Comparison of ENCODE assay signal across 8 mouse cellular contexts in the genomic region with DNA sequence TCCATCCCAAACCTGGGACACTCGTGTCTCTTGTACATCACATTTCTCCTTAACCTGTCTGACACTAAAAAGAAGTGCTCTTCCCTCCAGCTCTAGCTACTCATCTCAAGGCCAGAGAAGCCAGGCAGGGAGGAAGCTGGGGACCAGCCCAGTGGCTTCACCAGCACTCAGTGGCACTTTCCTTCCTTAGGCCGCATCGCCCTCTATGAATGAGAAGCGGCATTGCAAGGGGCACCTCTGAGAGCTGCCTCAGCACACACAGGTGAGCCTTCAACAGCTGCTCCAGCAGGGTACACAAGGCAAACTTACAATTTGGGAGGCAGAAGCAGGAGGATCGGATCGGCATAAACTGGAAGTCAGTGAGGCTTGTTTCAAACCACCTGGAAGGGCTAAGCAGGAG. TPM values are rescaled to one million over a fixed set of nuclear protein-coding genes. Genes with fewer than 3 reads are reported as not detected.
DNase-seq lines count a peak whose midpoint lies in the region; ATAC-seq and TF ChIP-seq lines count a peak whose summit lies in the region.

No protein-coding gene starts in this region.

- peak; percentile 81 for TF ChIP-seq CTCF in cerebellum, adult 2 months (IDR thresholded peaks at IDR 0.05; ENCODE audit: borderline replicate concordance, insufficient read depth, low read depth, low read length)
- peak; percentile 63; the same call in 1 of the 2 replicates for TF ChIP-seq CTCF in testis, adult 2 months (IDR thresholded peaks at IDR 0.05; ENCODE audit: control insufficient read depth, insufficient read depth, insufficient replicate concordance, low read depth, low read length)
- peak; percentile 89 for TF ChIP-seq CTCF in thymus, adult 2 months (IDR thresholded peaks at IDR 0.05; ENCODE audit: borderline replicate concordance, control insufficient read depth, extremely low read depth, insufficient read depth, low read length, poor library complexity)

- H3K9me3 ChIP-seq in embryonic facial prominence, embryonic 10.5 days = no peaks in the 10 kb centered on the region
- H3K9me3 ChIP-seq in kidney, embryonic 15.5 days (replicated peaks) = no peaks in the 10 kb centered on the region
- no peaks in the 10 kb centered on the region for H3K9me3 ChIP-seq in megakaryocyte, embryonic 14.5 days

- H3K27ac ChIP-seq in cerebellum, adult 2 months (ENCODE audit: insufficient read depth, low read length) = no peak overlapping the region
- H3K27ac ChIP-seq in testis, adult 2 months (ENCODE audit: control insufficient read depth, insufficient read depth, low read depth, low read length) = no peak overlapping the region
- H3K27ac ChIP-seq in embryonic facial prominence, embryonic 10.5 days (replicated peaks) = no peak overlapping the region
- H3K27ac ChIP-seq in kidney, embryonic 15.5 days = no peak overlapping the region
- no peak overlapping the region for H3K27ac ChIP-seq in thymus, adult 2 months (ENCODE audit: control insufficient read depth, insufficient read depth, low read length)

- no peak for ATAC-seq in kidney, embryonic 15.5 days (replicated peaks; ENCODE audit: low FRiP score)

- H3K36me3 ChIP-seq in testis, adult 2 months (ENCODE audit: control insufficient read depth, insufficient read depth, low read length) = no peaks in the 10 kb centered on the region
- H3K36me3 ChIP-seq in embryonic facial prominence, embryonic 10.5 days (replicated peaks) = peaks cover 56% of the 10 kb centered on the region
- H3K36me3 ChIP-seq in kidney, embryonic 15.5 days = peaks cover 33% of the 10 kb centered on the region
- peaks cover 69% of the 10 kb centered on the region for H3K36me3 ChIP-seq in megakaryocyte, embryonic 14.5 days (replicated peaks; ENCODE audit: low read length)
- peaks cover 37% of the 10 kb centered on the region for H3K36me3 ChIP-seq in thymus, adult 2 months (ENCODE audit: control insufficient read depth, insufficient read depth, low read length)

- H3K27me3 ChIP-seq in cerebellum, adult 2 months (ENCODE audit: control insufficient read depth, insufficient read depth, low read length) = no peaks in the 10 kb centered on the region
- H3K27me3 ChIP-seq in testis, adult 2 months (ENCODE audit: control insufficient read depth, insufficient read depth, low read length) = no peaks in the 10 kb centered on the region
- H3K27me3 ChIP-seq in embryonic facial prominence, embryonic 10.5 days (replicated peaks; ENCODE audit: low read depth, poor library complexity, severe bottlenecking) = no peaks in the 10 kb centered on the region
- H3K27me3 ChIP-seq in kidney, embryonic 15.5 days = no peaks in the 10 kb centered on the region
- H3K27me3 ChIP-seq in megakaryocyte, embryonic 14.5 days (replicated peaks) = no peaks in the 10 kb centered on the region
- no peaks in the 10 kb centered on the region for H3K27me3 ChIP-seq in thymus, adult 2 months (ENCODE audit: control insufficient read depth, insufficient read depth, low read length)

- no peak for TF ChIP-seq POLR2A in cerebellum, adult 2 months (IDR thresholded peaks at IDR 0.05; ENCODE audit: borderline replicate concordance, insufficient read depth, low read length)
- TF ChIP-seq POLR2A in testis, adult 2 months (IDR thresholded peaks at IDR 0.05; ENCODE audit: control insufficient read depth, low read depth, low read length) = no peak
- TF ChIP-seq POLR2A in thymus, adult 2 months (IDR thresholded peaks at IDR 0.05; ENCODE audit: control insufficient read depth, extremely low read depth, insufficient read depth, low read length, poor library complexity) = no peak

- no peak overlapping the region for H3K4me3 ChIP-seq in cerebellum, adult 2 months (replicated peaks; ENCODE audit: insufficient read depth, low read depth, low read length)
- H3K4me3 ChIP-seq in testis, adult 2 months (ENCODE audit: control insufficient read depth, low read depth, low read length) = no peak overlapping the region
- H3K4me3 ChIP-seq in embryonic facial prominence, embryonic 10.5 days = no peak overlapping the region
- no peak overlapping the region for H3K4me3 ChIP-seq in kidney, embryonic 15.5 days (replicated peaks)
- H3K4me3 ChIP-seq in megakaryocyte, embryonic 14.5 days (replicated peaks) = peak overlapping the region; percentile 7
- no peak overlapping the region for H3K4me3 ChIP-seq in thymus, adult 2 months (ENCODE audit: control insufficient read depth, insufficient read depth, low read length)

- H3K4me2 ChIP-seq in kidney, embryonic 15.5 days = no peak overlapping the region

- 60% methylated on average over 6 of the region's 6 CpGs for WGBS in cerebellum, adult 2 months
- 52% methylated on average over 6 of the region's 6 CpGs for WGBS in embryonic facial prominence, embryonic 10.5 days
- WGBS in kidney, embryonic 15.5 days = 51% methylated on average over 6 of the region's 6 CpGs
- 46% methylated on average over 6 of the region's 6 CpGs for WGBS in thymus, adult 2 months

- peak; percentile 68 to 70 for DNase-seq in cerebellum, adult 2 months
- DNase-seq in cerebellum, adult 9-10 months = no peak
- no peak for DNase-seq in testis, postnatal 14 days (ENCODE audit: low spot score)
- DNase-seq in embryonic facial prominence, embryonic 10.5 days (ENCODE audit: low spot score) = peak; percentile 42
- DNase-seq in thymus, adult 2 months = peak; percentile 88

- peaks cover 13% of the 10 kb centered on the region for H3K4me1 ChIP-seq in cerebellum, adult 2 months (ENCODE audit: control insufficient read depth, insufficient read depth, low read length)
- H3K4me1 ChIP-seq in testis, adult 2 months (ENCODE audit: control insufficient read depth, insufficient read depth, low read length) = no peaks in the 10 kb centered on the region; the same call in 1 of the 2 replicates
- H3K4me1 ChIP-seq in embryonic facial prominence, embryonic 10.5 days = peaks cover 8% of the 10 kb centered on the region
- H3K4me1 ChIP-seq in kidney, embryonic 15.5 days = peaks cover 13% of the 10 kb centered on the region
- peaks cover 80% of the 10 kb centered on the region for H3K4me1 ChIP-seq in megakaryocyte, embryonic 14.5 days
- peaks cover 44% of the 10 kb centered on the region for H3K4me1 ChIP-seq in thymus, adult 2 months (replicated peaks; ENCODE audit: control insufficient read depth, insufficient read depth, low read length)

- H3K9ac ChIP-seq in kidney, embryonic 15.5 days = 0 out of 2 replicates have a peak overlapping the region, but pooled peaks have one; percentile 1

RNA-seq across cellular contexts. Expression of gene Mknk2, which starts 6.3 kb away (rescaled TPM):
- 59.3 and 64.4 TPM in 2 replicates for polyA plus RNA-seq in cerebellum, adult 2 months (2012; rRNA removed)
- 53.5 and 60.4 TPM in 2 replicates for polyA plus RNA-seq in testis, adult 2 months (2012; rRNA removed)
- polyA plus RNA-seq in embryonic facial prominence, embryonic 10.5 days (2016; fragmentation: Nextera tagmentation; extraction: Ambion mirVana) = 118 and 119 TPM in 2 replicates
- polyA plus RNA-seq in kidney, embryonic 15.5 days (2015; fragmentation: Nextera tagmentation; extraction: Ambion mirVana) = 95.3 and 103 TPM in 2 replicates
- polyA plus RNA-seq in megakaryocyte, embryonic 14.5 days (2012; ENCODE audit: insufficient read depth, low replicate concordance) = 472 and 996 TPM in 2 replicates
- polyA plus RNA-seq in thymus, adult 2 months (2012; rRNA removed) = 606 and 621 TPM in 2 replicates

RNA-seq across cellular contexts. Expression of gene Mob3a, which starts 17.6 kb away (rescaled TPM):
- 12.6 and 14.2 TPM in 2 replicates for polyA plus RNA-seq in cerebellum, adult 2 months (2012; rRNA removed)
- 11.1 and 12.5 TPM in 2 replicates for polyA plus RNA-seq in testis, adult 2 months (2012; rRNA removed)
- 54.4 and 54.7 TPM in 2 replicates for polyA plus RNA-seq in embryonic facial prominence, embryonic 10.5 days (2016; fragmentation: Nextera tagmentation; extraction: Ambion mirVana)
- 37.7 and 41.5 TPM in 2 replicates for polyA plus RNA-seq in kidney, embryonic 15.5 days (2015; fragmentation: Nextera tagmentation; extraction: Ambion mirVana)
- 61.8 and 135 TPM in 2 replicates for polyA plus RNA-seq in megakaryocyte, embryonic 14.5 days (2012; ENCODE audit: insufficient read depth, low replicate concordance)
- 252 and 261 TPM in 2 replicates for polyA plus RNA-seq in thymus, adult 2 months (2012; rRNA removed)

RNA-seq across cellular contexts. Expression of gene Izumo4, which starts 17.8 kb away (rescaled TPM):
- 112 and 117 TPM in 2 replicates for polyA plus RNA-seq in cerebellum, adult 2 months (2012; rRNA removed)
- 339 and 385 TPM in 2 replicates for polyA plus RNA-seq in testis, adult 2 months (2012; rRNA removed)
- polyA plus RNA-seq in embryonic facial prominence, embryonic 10.5 days (2016; fragmentation: Nextera tagmentation; extraction: Ambion mirVana) = 10.5 and 10.8 TPM in 2 replicates
- polyA plus RNA-seq in kidney, embryonic 15.5 days (2015; fragmentation: Nextera tagmentation; extraction: Ambion mirVana) = 22.8 and 26.2 TPM in 2 replicates
- polyA plus RNA-seq in megakaryocyte, embryonic 14.5 days (2012; ENCODE audit: insufficient read depth, low replicate concordance) = 19.4 and 27.8 TPM in 2 replicates
- polyA plus RNA-seq in thymus, adult 2 months (2012; rRNA removed) = 56.4 and 66.9 TPM in 2 replicates

RNA-seq across cellular contexts. Expression of gene Btbd2, which starts 27.3 kb away (rescaled TPM):
- 106 and 108 TPM in 2 replicates for polyA plus RNA-seq in cerebellum, adult 2 months (2012; rRNA removed)
- 18.9 and 20.5 TPM in 2 replicates for polyA plus RNA-seq in testis, adult 2 months (2012; rRNA removed)
- polyA plus RNA-seq in embryonic facial prominence, embryonic 10.5 days (2016; fragmentation: Nextera tagmentation; extraction: Ambion mirVana) = 83.2 and 84.8 TPM in 2 replicates
- polyA plus RNA-seq in kidney, embryonic 15.5 days (2015; fragmentation: Nextera tagmentation; extraction: Ambion mirVana) = 78.6 and 83.2 TPM in 2 replicates
- 91.6 and 121 TPM in 2 replicates for polyA plus RNA-seq in megakaryocyte, embryonic 14.5 days (2012; ENCODE audit: insufficient read depth, low replicate concordance)
- polyA plus RNA-seq in thymus, adult 2 months (2012; rRNA removed) = 94.7 and 103 TPM in 2 replicates

RNA-seq across cellular contexts. Expression of gene Ap3d1, which starts 57.9 kb away (rescaled TPM):
- polyA plus RNA-seq in cerebellum, adult 2 months (2012; rRNA removed) = 175 and 189 TPM in 2 replicates
- 178 and 195 TPM in 2 replicates for polyA plus RNA-seq in testis, adult 2 months (2012; rRNA removed)
- 60.5 and 61.5 TPM in 2 replicates for polyA plus RNA-seq in embryonic facial prominence, embryonic 10.5 days (2016; fragmentation: Nextera tagmentation; extraction: Ambion mirVana)
- 68.1 and 70.9 TPM in 2 replicates for polyA plus RNA-seq in kidney, embryonic 15.5 days (2015; fragmentation: Nextera tagmentation; extraction: Ambion mirVana)
- polyA plus RNA-seq in megakaryocyte, embryonic 14.5 days (2012; ENCODE audit: insufficient read depth, low replicate concordance) = 10.9 and 24.8 TPM in 2 replicates
- polyA plus RNA-seq in thymus, adult 2 months (2012; rRNA removed) = 182 and 195 TPM in 2 replicates

Comparison
In these comparisons a context has a peak if more than half of its experiments do, and no peak if none do; other contexts are left out.
1. DNase-seq: peak in cerebellum, adult 2 months (2 of 2), embryonic facial prominence, embryonic 10.5 days (single experiment) and thymus, adult 2 months (single experiment); none in cerebellum, adult 9-10 months (single experiment) and testis, postnatal 14 days (single experiment).
2. Peak in every context shown above with its lines, with median percentiles within 50 percentile points of each other: CTCF ChIP-seq.